8 mouse cellular contexts compared by ENCODE assay signal in genomic region chr7:115453042-115453712, GRCm38 (mm10).
DNase-seq lines count a peak whose midpoint lies in the region; ATAC-seq and TF ChIP-seq lines count a peak whose summit lies in the region.

No protein-coding gene starts in this region.

- no peaks in the 10 kb centered on the region for H3K27me3 ChIP-seq in hindbrain, embryonic 16.5 days (replicated peaks; ENCODE audit: control insufficient read depth, insufficient read depth, low read length)
- H3K27me3 ChIP-seq in liver, postnatal 0 days (ENCODE audit: insufficient read depth, low read length) = no peaks in the 10 kb centered on the region

- ATAC-seq in CD4-positive, CD25-positive, alpha-beta regulatory T cell, adult 4 months = no peak
- 0 out of 2 replicates have a peak, but pooled peaks have one; percentile 24 for ATAC-seq in hindbrain, embryonic 16.5 days
- no peak for ATAC-seq in liver, postnatal 0 days

- H3K4me2 ChIP-seq in hindbrain, embryonic 16.5 days (ENCODE audit: low read length) = peak overlapping the region; percentile 36; the same call in 1 of the 2 replicates
- H3K4me2 ChIP-seq in liver, postnatal 0 days (ENCODE audit: low read depth, low read length) = no peak overlapping the region

- H3K4me3 ChIP-seq in hindbrain, embryonic 16.5 days (ENCODE audit: low read length) = no peak overlapping the region
- no peak overlapping the region for H3K4me3 ChIP-seq in liver, postnatal 0 days (ENCODE audit: low read depth, low read length)

- DNase-seq in CD4-positive, CD25-positive, alpha-beta regulatory T cell, adult 2 months (ENCODE audit: low read depth, low spot score) = peak; percentile 31
- peak; percentile 37 to 46 for DNase-seq in B cell, adult 2 months
- peak; percentile 14 for DNase-seq in c-Kit-positive CD71-positive TER-119-positive erythroid progenitor cells, embryonic 14.5 days (ENCODE audit: low spot score)
- DNase-seq in gastrocnemius, adult 18-20 months (ENCODE audit: low spot score) = peak; percentile 74
- peak; percentile 64 for DNase-seq in liver, postnatal 0 days
- peak; percentile 80 for DNase-seq in retina, embryonic 14.5 days (ENCODE audit: low spot score)

- peak; percentile 75 for TF ChIP-seq CTCF in liver, postnatal 0 days (IDR thresholded peaks at IDR 0.05; ENCODE audit: low read depth)

- WGBS in hindbrain, embryonic 16.5 days = 23% methylated on average over 19 of the region's 21 CpGs
- WGBS in liver, postnatal 0 days (ENCODE audit: insufficient replicate concordance) = 36% methylated on average over 21 of the region's 21 CpGs

- no peak for TF ChIP-seq EP300 in liver, postnatal 0 days (IDR thresholded peaks at IDR 0.05; ENCODE audit: low read depth)

- H3K4me1 ChIP-seq in hindbrain, embryonic 16.5 days (ENCODE audit: control insufficient read depth, insufficient read depth, low read depth, low read length) = no peaks in the 10 kb centered on the region; the same call in 1 of the 2 replicates
- 0 out of 2 replicates have a peak, but pooled peaks cover 2% of the 10 kb centered on the region for H3K4me1 ChIP-seq in liver, postnatal 0 days (ENCODE audit: insufficient read depth)

- H3K27ac ChIP-seq in hindbrain, embryonic 16.5 days (ENCODE audit: low read depth, low read length) = no peak overlapping the region
- no peak overlapping the region for H3K27ac ChIP-seq in liver, postnatal 0 days (ENCODE audit: low read depth)

- no peaks in the 10 kb centered on the region for H3K9me3 ChIP-seq in hindbrain, embryonic 16.5 days (ENCODE audit: control insufficient read depth, low read length)
- no peaks in the 10 kb centered on the region for H3K9me3 ChIP-seq in liver, postnatal 0 days (ENCODE audit: low read length)

- H3K36me3 ChIP-seq in hindbrain, embryonic 16.5 days (ENCODE audit: control insufficient read depth, insufficient read depth, low read length) = no peaks in the 10 kb centered on the region
- no peaks in the 10 kb centered on the region for H3K36me3 ChIP-seq in liver, postnatal 0 days (replicated peaks; ENCODE audit: insufficient read depth, low read length)

- no peak overlapping the region for H3K9ac ChIP-seq in hindbrain, embryonic 16.5 days (ENCODE audit: low read depth, low read length)
- no peak overlapping the region for H3K9ac ChIP-seq in liver, postnatal 0 days (replicated peaks)

Comparison
In these comparisons a context has a peak if more than half of its experiments do, and no peak if none do; other contexts are left out.
1. DNase-seq: peak in every context shown above with its lines; median percentile 80 in retina, embryonic 14.5 days; 74 in gastrocnemius, adult 18-20 months; 64 in liver, postnatal 0 days; 42 in B cell, adult 2 months; 31 in CD4-positive, CD25-positive, alpha-beta regulatory T cell, adult 2 months; 14 in c-Kit-positive CD71-positive TER-119-positive erythroid progenitor cells, embryonic 14.5 days.